Mouse (Mus musculus): ENCODE results near the gene Grhpr. TPM values are rescaled to one million over a fixed set of nuclear protein-coding genes. Genes with fewer than 3 reads are reported as not detected.

Gene Grhpr
- polyA plus RNA-seq, 1 experiment from 2014 or later, result 68.7 TPM

DNA sequence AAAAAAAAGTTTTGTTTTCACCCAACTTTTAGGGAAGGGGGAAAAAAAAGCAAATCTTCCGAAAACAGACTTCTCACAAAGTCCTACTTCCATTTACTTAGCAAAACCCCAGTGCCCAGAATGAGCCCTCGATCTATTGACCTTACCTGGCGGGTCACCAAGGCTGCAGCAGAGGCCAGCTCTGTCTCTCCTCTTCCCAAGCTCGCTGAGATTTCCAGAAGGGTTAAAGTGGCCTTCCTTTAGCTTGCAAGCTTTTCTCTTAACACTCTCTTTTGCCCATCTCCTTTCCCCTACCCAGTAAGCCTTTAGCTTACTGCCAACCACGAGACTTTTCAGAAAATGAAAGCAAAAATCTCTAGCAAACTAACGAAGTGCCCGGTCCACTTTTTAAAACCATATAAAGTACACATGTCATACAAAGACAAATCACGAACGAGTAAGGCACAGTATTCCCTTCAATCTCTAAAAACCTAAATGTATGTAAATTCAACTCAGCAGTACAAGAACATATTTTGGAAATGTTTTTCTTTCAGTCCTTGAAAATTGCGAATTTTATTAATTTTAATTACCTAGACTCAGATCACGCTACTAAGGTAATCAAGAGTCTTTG is 29.7 kb downstream of the Grhpr start:
- Histone ChIP-seq H3K27me3 (ENCODE audit: low read depth, poor library complexity, severe bottlenecking) (no peaks in the 10 kb centered on the region), H3K9me3 (replicated peaks) (no peaks in the 10 kb centered on the region), H3K4me3 (peak overlapping the region; percentile 87), H3K27ac (replicated peaks) (peak overlapping the region; percentile 95), H3K36me3 (peaks cover 8% of the 10 kb centered on the region; the same call in 1 of the 2 replicates), H3K4me1 (peaks cover 26% of the 10 kb centered on the region)
- DNase-seq (ENCODE audit: low spot score), result no peak
- 19% methylated on average over 11 of the region's 11 CpGs for WGBS

DNA sequence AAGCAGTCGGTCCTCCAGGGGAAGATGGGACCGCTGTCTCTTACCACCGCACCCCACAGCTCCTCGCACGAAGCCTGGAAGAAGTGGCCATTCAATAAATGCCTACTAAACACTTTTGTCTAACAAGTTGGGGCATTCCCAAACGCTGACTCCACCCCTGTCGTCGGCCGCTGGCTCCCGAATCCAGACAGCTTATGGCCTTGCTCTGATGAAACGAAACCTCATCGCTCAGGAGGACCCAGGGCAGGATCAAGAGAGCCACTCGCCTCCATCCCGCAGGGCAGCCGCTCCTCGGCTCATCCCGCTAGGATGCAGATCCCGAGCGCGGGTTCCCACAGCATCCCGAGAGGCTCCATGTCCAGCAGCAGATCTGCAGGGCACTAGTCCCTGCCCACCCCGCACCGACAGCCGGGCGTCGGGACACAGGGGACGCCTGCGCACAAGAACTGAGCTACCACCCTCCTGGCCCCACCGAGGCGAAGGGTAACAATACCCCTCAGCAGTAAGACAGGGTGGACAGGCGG is 30.4 kb downstream of the Grhpr start:
- Histone ChIP-seq H3K4me1 (peaks cover 26% of the 10 kb centered on the region), H3K4me3 (peak overlapping the region; percentile 87), H3K36me3 (peaks cover 5% of the 10 kb centered on the region; the same call in 1 of the 2 replicates), H3K9me3 (replicated peaks) (no peaks in the 10 kb centered on the region), H3K27ac (replicated peaks) (peak overlapping the region; percentile 95), H3K27me3 (ENCODE audit: low read depth, poor library complexity, severe bottlenecking) (no peaks in the 10 kb centered on the region)
- under 1% methylated on average over 31 of the region's 31 CpGs for WGBS
- DNase-seq (ENCODE audit: low spot score), result no peak

DNA sequence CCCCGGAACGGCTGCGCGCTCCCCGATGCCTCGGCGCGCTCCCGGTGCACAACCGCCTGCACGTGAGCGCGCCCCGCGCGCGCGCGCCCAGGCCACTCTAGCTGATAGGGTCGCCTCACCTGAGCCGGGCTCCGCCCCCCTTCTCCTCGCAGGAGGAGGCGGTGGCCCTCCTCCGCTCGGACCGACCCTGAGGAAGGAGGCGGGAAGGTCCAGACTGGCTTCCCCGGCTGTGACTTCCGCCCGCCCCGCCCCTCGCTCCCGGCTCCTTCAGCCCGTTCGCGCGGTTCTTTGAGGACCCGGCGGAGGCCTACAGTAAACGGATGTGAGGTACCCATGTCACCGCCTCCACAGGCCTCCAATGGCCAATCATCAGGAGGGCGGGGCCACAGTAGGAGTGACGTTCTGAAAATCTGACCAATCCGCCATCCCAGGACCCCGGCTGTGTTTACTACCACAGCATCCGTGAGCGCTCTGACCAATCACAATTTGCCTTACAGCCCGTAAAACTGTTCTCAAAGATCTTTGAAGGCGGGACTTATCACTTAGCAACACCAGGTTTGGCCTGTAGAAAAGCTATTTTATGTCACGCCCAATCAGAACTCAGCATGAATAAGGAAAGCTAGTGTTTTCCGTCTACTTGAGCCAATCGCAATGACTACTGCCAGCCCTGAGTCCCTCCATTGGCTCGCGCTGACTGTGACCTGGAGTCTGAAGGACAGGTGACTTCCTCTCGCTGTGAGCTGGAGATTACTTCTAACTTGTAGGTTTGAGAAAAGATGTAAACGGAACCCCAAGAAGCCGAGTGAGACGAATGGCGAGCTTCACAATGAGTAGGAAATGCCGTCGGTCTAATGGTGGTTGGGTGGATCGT is 31.1 kb downstream of the Grhpr start, which contains the start of gene Zbtb5:
Gene Zbtb5 (minus strand): TSS at position 308 of the 871 bp plus-strand sequence.
- DNase-seq (ENCODE audit: low spot score), result peak; percentile 100
- 0 out of 2 replicates have a peak, but pooled peaks cover under 1% of the 10 kb centered on the region for H3K36me3 ChIP-seq
- H3K9me3 ChIP-seq (replicated peaks), result no peaks in the 10 kb centered on the region
- H3K4me3 ChIP-seq, result peak within 1 kb of the TSS; percentile 87
- peaks cover 26% of the 10 kb centered on the region for H3K4me1 ChIP-seq
- H3K27ac ChIP-seq (replicated peaks), result peak within 1 kb of the TSS; percentile 95
- H3K27me3 ChIP-seq (ENCODE audit: low read depth, poor library complexity, severe bottlenecking), result no peaks in the 10 kb centered on the region
- under 1% methylated on average over 63 of the region's 63 CpGs for WGBS

DNA sequence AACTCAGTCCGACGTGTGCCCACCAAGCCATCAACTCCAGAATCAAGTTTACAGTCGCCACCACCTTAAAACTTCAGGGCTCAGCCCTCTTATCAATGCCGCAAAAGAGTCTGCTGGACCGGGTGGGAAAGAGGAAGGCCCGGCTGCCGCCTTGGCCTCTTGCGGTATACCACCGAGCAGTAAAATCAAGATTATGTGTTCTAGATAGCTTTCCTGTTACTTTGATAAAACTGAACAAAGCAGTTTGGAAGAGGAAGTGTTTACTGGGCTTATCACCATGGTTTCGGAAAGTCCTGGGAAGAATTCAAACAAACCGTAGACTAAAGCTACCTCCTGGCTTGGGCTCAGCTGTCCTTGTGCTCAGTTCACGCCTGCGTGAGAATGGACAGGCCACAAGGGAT is 31.8 kb downstream of the Grhpr start:
- Histone ChIP-seq H3K27me3 (ENCODE audit: low read depth, poor library complexity, severe bottlenecking) (no peaks in the 10 kb centered on the region), H3K4me3 (peak overlapping the region; percentile 87), H3K4me1 (peaks cover 31% of the 10 kb centered on the region), H3K27ac (replicated peaks) (peak overlapping the region; percentile 84), H3K9me3 (replicated peaks) (no peaks in the 10 kb centered on the region), H3K36me3 (no peaks in the 10 kb centered on the region)
- WGBS, result 2% methylated on average over 13 of the region's 13 CpGs
- no peak for DNase-seq (ENCODE audit: low spot score)

DNA sequence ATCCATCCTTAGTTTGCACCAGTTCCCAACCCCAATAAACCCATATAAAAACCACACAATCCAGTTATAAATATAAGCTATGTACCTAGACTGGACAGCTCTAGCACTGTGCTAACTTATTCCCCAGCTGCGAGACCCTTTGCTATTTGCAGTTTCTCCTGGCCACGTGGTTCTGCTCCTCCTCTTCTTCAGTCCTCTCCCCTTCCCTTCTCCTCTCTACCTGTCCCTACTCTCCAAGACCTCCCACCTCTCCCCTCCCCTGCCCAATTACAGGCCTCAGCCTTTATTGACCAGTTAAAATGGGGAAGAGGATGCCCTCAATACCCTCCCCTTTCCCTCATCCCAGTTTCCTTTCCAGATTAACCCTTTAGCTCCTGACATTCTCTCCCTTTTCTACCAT is 32.3 kb downstream of the Grhpr start:
- WGBS, result 16% methylated on average over 2 of the region's 2 CpGs

DNA sequence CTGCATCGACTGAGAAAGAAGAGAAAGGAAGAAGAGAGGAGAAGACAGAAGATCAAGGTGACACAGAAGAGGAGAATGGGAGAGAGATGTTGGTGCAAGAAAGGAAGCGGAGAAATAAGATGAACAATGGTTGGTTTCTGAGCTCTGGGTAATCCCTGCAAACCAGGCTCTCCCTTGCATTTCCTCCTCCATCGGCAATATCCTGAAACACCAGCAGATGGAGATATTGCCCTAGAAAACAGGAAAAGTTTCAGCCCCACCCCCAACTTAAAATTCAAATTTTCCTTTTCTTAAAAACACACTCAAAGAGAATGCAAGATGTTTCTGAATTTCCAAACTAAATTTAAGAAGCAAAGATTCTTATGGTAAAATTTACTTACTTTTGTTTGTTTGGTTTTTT is 34.4 kb downstream of the Grhpr start:
- H3K36me3 ChIP-seq, result no peaks in the 10 kb centered on the region
- peaks cover 42% of the 10 kb centered on the region for H3K4me1 ChIP-seq
- peak; percentile 24 for DNase-seq (ENCODE audit: low spot score)
- no peak overlapping the region for H3K4me3 ChIP-seq
- H3K27me3 ChIP-seq (ENCODE audit: low read depth, poor library complexity, severe bottlenecking), result no peaks in the 10 kb centered on the region
- H3K27ac ChIP-seq (replicated peaks), result no peak overlapping the region
- H3K9me3 ChIP-seq (replicated peaks), result no peaks in the 10 kb centered on the region
- 14% methylated on average over 3 of the region's 3 CpGs for WGBS

More for the DNA sequence above, 32.3 kb downstream of the Grhpr start:
- H3K36me3 ChIP-seq, result no peaks in the 10 kb centered on the region
- no peaks in the 10 kb centered on the region for H3K27me3 ChIP-seq (ENCODE audit: low read depth, poor library complexity, severe bottlenecking)
- peak overlapping the region; percentile 87 for H3K4me3 ChIP-seq
- H3K27ac ChIP-seq (replicated peaks), result peak overlapping the region; percentile 84
- no peaks in the 10 kb centered on the region for H3K9me3 ChIP-seq (replicated peaks)
- no peak for DNase-seq (ENCODE audit: low spot score)
- H3K4me1 ChIP-seq, result peaks cover 34% of the 10 kb centered on the region

DNA sequence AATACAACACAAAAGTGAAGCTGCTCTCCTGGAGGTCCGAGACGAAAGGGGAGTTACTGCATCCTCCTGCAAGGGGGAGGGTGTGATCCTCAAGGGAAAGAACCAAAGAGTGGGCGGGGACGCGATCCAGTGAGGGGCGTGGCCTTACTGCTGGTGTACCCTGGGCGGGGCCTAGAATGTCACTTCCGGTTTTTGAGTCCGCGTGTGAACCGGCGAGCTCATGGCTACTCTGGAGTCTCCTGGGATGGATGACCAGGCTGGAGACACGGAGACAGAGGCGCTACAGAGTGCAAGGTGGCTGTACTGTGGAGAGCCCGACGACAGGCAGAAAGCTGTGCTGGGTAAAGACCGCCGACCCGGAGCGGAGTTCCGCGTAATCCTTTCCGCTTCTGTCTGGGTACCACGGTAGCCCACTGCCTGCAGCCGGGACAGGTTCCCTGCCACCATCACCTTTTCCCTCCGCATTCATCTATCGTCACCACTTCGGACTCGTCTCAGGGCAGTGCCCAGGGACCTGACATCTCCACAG is 37.3 kb downstream of the Grhpr start, which contains the start of gene Polr1e:
Gene Polr1e (plus strand): TSS at position 132 of the 529 bp plus-strand sequence.
- H3K4me1 ChIP-seq, result peaks cover 31% of the 10 kb centered on the region
- no peaks in the 10 kb centered on the region for H3K27me3 ChIP-seq (ENCODE audit: low read depth, poor library complexity, severe bottlenecking)
- no peaks in the 10 kb centered on the region for H3K9me3 ChIP-seq (replicated peaks)
- H3K27ac ChIP-seq (replicated peaks), result peak within 1 kb of the TSS; percentile 76
- H3K36me3 ChIP-seq, result peaks cover 10% of the 10 kb centered on the region
- WGBS, result under 1% methylated on average over 29 of the region's 29 CpGs
- DNase-seq (ENCODE audit: low spot score), result peak; percentile 92
- peak within 1 kb of the TSS; percentile 76 for H3K4me3 ChIP-seq

DNA sequence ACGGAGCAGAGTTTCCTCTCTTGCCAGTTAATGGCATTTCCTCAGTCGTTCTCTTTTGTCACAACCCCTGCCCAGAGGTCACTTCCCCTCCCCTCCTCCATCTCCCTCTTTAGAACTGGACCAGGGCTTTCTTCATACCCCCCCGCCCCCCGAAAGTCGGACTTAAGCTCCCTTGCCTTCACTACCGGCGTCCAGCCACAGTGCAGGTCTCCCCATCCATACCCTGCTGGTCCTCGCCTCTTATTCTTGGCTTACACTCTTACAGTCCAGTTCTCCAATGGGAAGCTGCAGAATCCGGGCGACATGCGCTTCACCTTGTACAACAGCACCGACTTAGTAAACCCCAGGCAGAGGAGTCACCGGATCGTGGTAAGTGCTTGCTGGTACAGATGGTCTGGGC is 37.8 kb downstream of the Grhpr start:
- no peak for DNase-seq (ENCODE audit: low spot score)
- Histone ChIP-seq H3K4me3 (peak overlapping the region; percentile 76), H3K36me3 (peaks cover 15% of the 10 kb centered on the region), H3K27ac (replicated peaks) (peak overlapping the region; percentile 76), H3K27me3 (ENCODE audit: low read depth, poor library complexity, severe bottlenecking) (no peaks in the 10 kb centered on the region), H3K4me1 (peaks cover 27% of the 10 kb centered on the region), H3K9me3 (replicated peaks) (no peaks in the 10 kb centered on the region)
- WGBS, result 4% methylated on average over 14 of the region's 14 CpGs

DNA sequence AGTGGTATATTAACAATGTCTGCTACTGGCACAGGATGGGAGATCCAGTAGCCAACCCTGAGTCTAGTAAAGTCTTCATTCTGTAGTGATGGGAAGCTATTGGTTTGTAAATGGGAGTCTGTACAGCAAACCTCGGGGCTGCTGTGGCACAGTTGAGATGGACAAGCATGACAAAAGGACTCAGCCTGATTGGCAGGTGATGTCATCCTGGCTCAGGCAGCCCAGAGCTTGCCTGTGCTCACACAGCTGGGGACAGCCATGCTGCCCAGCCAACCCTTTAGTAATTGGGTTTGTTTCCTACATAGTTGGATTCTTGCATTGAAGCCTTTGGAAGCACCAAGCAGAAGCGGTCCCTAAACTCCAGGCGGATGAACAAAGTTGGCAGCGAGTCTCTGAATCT is 45.3 kb downstream of the Grhpr start:
- Histone ChIP-seq H3K9me3 (replicated peaks) (no peaks in the 10 kb centered on the region), H3K27ac (replicated peaks) (no peak overlapping the region), H3K27me3 (ENCODE audit: low read depth, poor library complexity, severe bottlenecking) (no peaks in the 10 kb centered on the region), H3K4me1 (no peaks in the 10 kb centered on the region), H3K4me3 (no peak overlapping the region), H3K36me3 (peaks cover 86% of the 10 kb centered on the region)
- no peak for DNase-seq (ENCODE audit: low spot score)
- WGBS, result 87% methylated on average over 4 of the region's 4 CpGs

DNA sequence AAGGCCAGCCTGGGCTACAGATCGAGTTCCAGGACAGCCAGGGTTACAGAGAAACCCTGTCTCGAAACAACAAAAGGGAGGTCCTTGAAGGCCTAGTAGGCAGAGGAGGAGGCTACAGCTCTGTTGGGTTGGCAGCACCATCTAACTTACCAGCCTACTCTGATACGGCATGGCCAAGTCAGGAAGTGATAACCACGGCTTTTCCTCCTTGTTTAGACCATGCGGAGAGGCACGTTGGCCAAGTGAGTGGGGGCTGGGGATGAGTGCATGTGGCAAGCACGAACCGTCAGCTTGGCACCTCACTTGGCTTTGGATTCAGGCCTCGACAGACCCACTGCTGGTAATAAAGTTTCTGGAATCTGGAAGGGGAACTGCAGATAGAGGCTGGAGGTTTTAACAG is 51.4 kb downstream of the Grhpr start:
- H3K27ac ChIP-seq (replicated peaks), result no peak overlapping the region
- H3K36me3 ChIP-seq, result peaks cover 95% of the 10 kb centered on the region
- H3K9me3 ChIP-seq (replicated peaks), result no peaks in the 10 kb centered on the region
- no peak overlapping the region for H3K4me3 ChIP-seq
- 93% methylated on average over 9 of the region's 9 CpGs for WGBS
- no peak for DNase-seq (ENCODE audit: low spot score)
- H3K27me3 ChIP-seq (ENCODE audit: low read depth, poor library complexity, severe bottlenecking), result no peaks in the 10 kb centered on the region
- no peaks in the 10 kb centered on the region for H3K4me1 ChIP-seq

DNA sequence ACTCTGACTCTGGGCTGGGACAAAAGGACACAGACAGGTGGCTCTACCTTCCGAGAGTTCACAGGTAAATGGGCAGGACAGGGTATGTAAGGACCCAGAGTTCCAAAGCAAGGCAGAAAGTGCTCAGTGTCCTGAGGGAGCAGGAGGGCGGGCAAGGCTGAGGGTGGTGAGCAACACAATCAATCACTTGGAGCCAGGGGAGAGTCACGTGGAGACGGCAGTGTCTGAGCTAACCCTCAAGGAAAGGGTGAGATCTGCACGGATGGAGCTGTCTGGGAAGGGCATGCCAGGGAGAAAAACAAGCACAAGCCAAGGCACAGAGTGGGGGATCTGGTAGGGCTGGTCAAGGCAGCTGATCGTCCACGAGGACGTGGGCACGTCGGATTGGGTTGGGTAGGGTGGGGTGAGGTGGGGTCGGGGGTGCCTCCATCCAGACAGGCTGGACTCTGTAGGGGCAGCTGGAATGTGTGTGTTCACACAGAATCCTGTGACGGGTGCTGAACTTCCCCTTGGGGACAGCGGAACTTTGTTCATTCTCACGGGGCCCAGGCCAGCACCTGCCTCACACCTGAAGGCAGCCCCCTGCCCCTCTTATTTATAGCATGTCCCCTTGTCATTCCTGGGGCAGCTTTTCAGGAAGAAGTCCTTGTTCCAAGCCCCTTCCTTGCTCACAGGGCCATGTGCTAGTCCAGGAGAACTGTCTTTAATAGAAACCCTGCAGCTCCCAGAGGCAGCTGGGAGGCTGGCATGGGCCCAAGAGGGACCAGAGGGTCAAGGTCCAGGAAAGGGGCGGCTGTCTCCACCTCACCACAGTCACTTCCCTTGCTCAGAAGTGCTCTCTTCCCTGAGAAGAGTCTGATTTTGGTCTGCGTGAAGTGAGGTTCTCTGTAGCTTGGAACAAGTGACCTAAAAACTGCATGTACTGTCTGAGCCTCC is 53.8 kb downstream of the Grhpr start:
- DNase-seq (ENCODE audit: low spot score), result no peak
- Histone ChIP-seq H3K27ac (replicated peaks) (no peak overlapping the region), H3K27me3 (ENCODE audit: low read depth, poor library complexity, severe bottlenecking) (no peaks in the 10 kb centered on the region), H3K36me3 (peaks cover 78% of the 10 kb centered on the region), H3K9me3 (replicated peaks) (no peaks in the 10 kb centered on the region), H3K4me1 (no peaks in the 10 kb centered on the region), H3K4me3 (no peak overlapping the region)
- 83% methylated on average over 16 of the region's 16 CpGs for WGBS

DNA sequence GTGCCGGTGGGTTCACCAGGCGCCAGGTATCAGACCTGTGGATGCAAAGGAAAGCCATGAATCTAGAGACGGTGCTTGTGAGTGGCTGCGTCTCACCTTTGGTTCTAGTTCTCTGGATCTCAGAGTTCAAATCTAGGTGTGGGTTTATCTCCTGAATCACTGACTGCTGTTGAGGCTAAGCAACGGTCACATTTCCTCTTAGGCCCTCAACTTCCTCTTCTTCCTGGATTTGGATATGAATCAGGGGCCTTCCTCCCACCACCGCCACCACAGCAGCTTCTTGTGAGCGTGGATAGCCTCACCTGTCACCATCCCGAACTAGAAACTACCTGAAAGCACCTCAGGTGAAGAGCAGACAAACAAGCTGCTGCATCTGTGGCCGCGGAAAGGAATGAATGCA is 54.9 kb downstream of the Grhpr start:
- H3K36me3 ChIP-seq, result peaks cover 78% of the 10 kb centered on the region
- no peak overlapping the region for H3K27ac ChIP-seq (replicated peaks)
- WGBS, result 92% methylated on average over 10 of the region's 10 CpGs
- no peaks in the 10 kb centered on the region for H3K4me1 ChIP-seq
- H3K4me3 ChIP-seq, result no peak overlapping the region
- H3K27me3 ChIP-seq (ENCODE audit: low read depth, poor library complexity, severe bottlenecking), result no peaks in the 10 kb centered on the region
- DNase-seq (ENCODE audit: low spot score), result no peak
- no peaks in the 10 kb centered on the region for H3K9me3 ChIP-seq (replicated peaks)

All from midbrain, embryonic 10.5 days (tissue).